In genomic region chr4:137479757-137480156, GRCm38 (mm10) we compare ENCODE assay signal across 11 mouse cellular contexts. TPM values are rescaled to one million over a fixed set of nuclear protein-coding genes. Genes with fewer than 3 reads are reported as not detected.
A peak's percentile ranks its signal among the peaks of the same experiment; 100 is the strongest.
DNase-seq lines count a peak whose midpoint lies in the region; ATAC-seq and TF ChIP-seq lines count a peak whose summit lies in the region.
"Had no signal": no experiment of that assay in that cellular context is flagged by ENCODE, and none has a peak within 500 bp of the region (broad histone marks: within the 10 kb centered on the region; RNA-seq: fewer than 3 reads in every experiment).

No protein-coding gene starts in this region.

- peak overlapping the region; percentile 80 for H3K27ac ChIP-seq in forebrain, embryonic 10.5 days
- no peak overlapping the region for H3K27ac ChIP-seq in forebrain, postnatal 0 days (ENCODE audit: low read depth, low read length)
- peak overlapping the region; percentile 73 for H3K27ac ChIP-seq in midbrain, embryonic 10.5 days (replicated peaks)
- H3K27ac ChIP-seq in midbrain, postnatal 0 days (ENCODE audit: low read depth, low read length) = no peak overlapping the region
- peak overlapping the region; percentile 95 for H3K27ac ChIP-seq in kidney, postnatal 0 days
- H3K27ac ChIP-seq in stomach, embryonic 15.5 days = peak overlapping the region; percentile 82; the same call in 1 of the 2 replicates
- H3K27ac ChIP-seq in left cerebral cortex, adult 2 months = no peak overlapping the region
- H3K27ac ChIP-seq: hindbrain, embryonic 15.5 days had no signal

- H3K4me2 ChIP-seq in forebrain, postnatal 0 days (ENCODE audit: low read depth) = no peak overlapping the region
- H3K4me2 ChIP-seq in midbrain, postnatal 0 days (ENCODE audit: low read depth, low read length, poor library complexity, severe bottlenecking) = no peak overlapping the region
- H3K4me2 ChIP-seq in kidney, postnatal 0 days (ENCODE audit: low read length) = peak overlapping the region; percentile 27
- peak overlapping the region; percentile 32; the same call in 1 of the 2 replicates for H3K4me2 ChIP-seq in stomach, embryonic 15.5 days
- H3K4me2 ChIP-seq: hindbrain, embryonic 15.5 days had no signal

- peak overlapping the region; percentile 22; the same call in 1 of the 2 replicates for H3K4me3 ChIP-seq in forebrain, embryonic 10.5 days
- no peak overlapping the region for H3K4me3 ChIP-seq in forebrain, postnatal 0 days (ENCODE audit: low read depth, low read length)
- H3K4me3 ChIP-seq in midbrain, embryonic 10.5 days = no peak overlapping the region
- no peak overlapping the region for H3K4me3 ChIP-seq in midbrain, postnatal 0 days (ENCODE audit: low read depth, low read length)
- no peak overlapping the region for H3K4me3 ChIP-seq in kidney, postnatal 0 days (replicated peaks; ENCODE audit: low read depth, low read length)
- H3K4me3 ChIP-seq in stomach, embryonic 15.5 days (replicated peaks) = no peak overlapping the region
- H3K4me3 ChIP-seq in left cerebral cortex, adult 2 months = no peak overlapping the region
- H3K4me3 ChIP-seq: hindbrain, embryonic 15.5 days had no signal

- H3K27me3 ChIP-seq in forebrain, embryonic 10.5 days (ENCODE audit: poor library complexity, severe bottlenecking) = no peaks in the 10 kb centered on the region
- H3K27me3 ChIP-seq in forebrain, postnatal 0 days (ENCODE audit: insufficient read depth, low read length) = no peaks in the 10 kb centered on the region
- peaks cover 12% of the 10 kb centered on the region; the same call in 1 of the 2 replicates for H3K27me3 ChIP-seq in midbrain, embryonic 10.5 days (ENCODE audit: low read depth, poor library complexity, severe bottlenecking)
- H3K27me3 ChIP-seq in midbrain, postnatal 0 days (ENCODE audit: insufficient read depth, low read length) = no peaks in the 10 kb centered on the region
- no peaks in the 10 kb centered on the region for H3K27me3 ChIP-seq in kidney, postnatal 0 days (ENCODE audit: insufficient read depth, low read length)
- H3K27me3 ChIP-seq in stomach, embryonic 15.5 days (replicated peaks) = no peaks in the 10 kb centered on the region

- H3K36me3 ChIP-seq in forebrain, embryonic 10.5 days (replicated peaks) = no peaks in the 10 kb centered on the region
- H3K36me3 ChIP-seq in forebrain, postnatal 0 days (ENCODE audit: insufficient read depth) = no peaks in the 10 kb centered on the region
- H3K36me3 ChIP-seq in midbrain, embryonic 10.5 days = no peaks in the 10 kb centered on the region
- H3K36me3 ChIP-seq in midbrain, postnatal 0 days (ENCODE audit: insufficient read depth, low read length) = no peaks in the 10 kb centered on the region
- no peaks in the 10 kb centered on the region for H3K36me3 ChIP-seq in kidney, postnatal 0 days (ENCODE audit: insufficient read depth, low read length)
- H3K36me3 ChIP-seq in stomach, embryonic 15.5 days = 0 out of 2 replicates have a peak, but pooled peaks cover 3% of the 10 kb centered on the region
- H3K36me3 ChIP-seq: hindbrain, embryonic 15.5 days had no signal

- H3K4me1 ChIP-seq in forebrain, embryonic 10.5 days = peaks cover 93% of the 10 kb centered on the region
- H3K4me1 ChIP-seq in forebrain, postnatal 0 days (ENCODE audit: insufficient read depth) = no peaks in the 10 kb centered on the region
- peaks cover 87% of the 10 kb centered on the region for H3K4me1 ChIP-seq in midbrain, embryonic 10.5 days
- no peaks in the 10 kb centered on the region for H3K4me1 ChIP-seq in midbrain, postnatal 0 days (ENCODE audit: insufficient read depth, low read length)
- H3K4me1 ChIP-seq in kidney, postnatal 0 days (replicated peaks; ENCODE audit: insufficient read depth, low read length) = peaks cover 71% of the 10 kb centered on the region
- peaks cover 85% of the 10 kb centered on the region for H3K4me1 ChIP-seq in stomach, embryonic 15.5 days

- 4% methylated on average over 6 of the region's 6 CpGs for WGBS in forebrain, embryonic 10.5 days
- 29% methylated on average over 6 of the region's 6 CpGs for WGBS in forebrain, postnatal 0 days
- 17% methylated on average over 6 of the region's 6 CpGs for WGBS in midbrain, embryonic 10.5 days
- whole genome bisulfite sequencing in midbrain, postnatal 0 days = 17% methylated on average over 6 of the region's 6 CpGs
- WGBS in kidney, postnatal 0 days = 8% methylated on average over 6 of the region's 6 CpGs
- WGBS in stomach, embryonic 15.5 days = 12% methylated on average over 6 of the region's 6 CpGs

- ATAC-seq in forebrain, postnatal 0 days = no peak
- no peak for ATAC-seq in midbrain, postnatal 0 days (ENCODE audit: low FRiP score)
- ATAC-seq in kidney, postnatal 0 days (replicated peaks; ENCODE audit: low FRiP score, low read depth) = peak; percentile 57
- peak; percentile 27 for ATAC-seq in stomach, embryonic 15.5 days (ENCODE audit: insufficient read depth, low FRiP score, low read depth)

- intact Hi-C loops in left cerebral cortex, adult 2 months (cut with DNase I) = no loop called here

- H3K9me3 ChIP-seq in forebrain, embryonic 10.5 days = no peaks in the 10 kb centered on the region
- H3K9me3 ChIP-seq in forebrain, postnatal 0 days (ENCODE audit: low read length) = no peaks in the 10 kb centered on the region
- no peaks in the 10 kb centered on the region for H3K9me3 ChIP-seq in midbrain, embryonic 10.5 days (replicated peaks)
- H3K9me3 ChIP-seq in midbrain, postnatal 0 days (ENCODE audit: low read length) = no peaks in the 10 kb centered on the region
- no peaks in the 10 kb centered on the region for H3K9me3 ChIP-seq in kidney, postnatal 0 days (replicated peaks; ENCODE audit: low read length)
- H3K9me3 ChIP-seq in stomach, embryonic 15.5 days = no peaks in the 10 kb centered on the region
- H3K9me3 ChIP-seq: hindbrain, embryonic 15.5 days had no signal

- no peak for TF ChIP-seq CTCF in forebrain, postnatal 0 days (IDR thresholded peaks at IDR 0.05; ENCODE audit: low read depth)
- TF ChIP-seq CTCF in midbrain, postnatal 0 days (IDR thresholded peaks at IDR 0.05) = no peak
- no peak for TF ChIP-seq CTCF in kidney, postnatal 0 days (IDR thresholded peaks at IDR 0.05; ENCODE audit: low read depth)
- TF ChIP-seq CTCF in left cerebral cortex, adult 2 months (IDR thresholded peaks at IDR 0.05) = no peak

- H3K9ac ChIP-seq in forebrain, postnatal 0 days = no peak overlapping the region
- no peak overlapping the region for H3K9ac ChIP-seq in midbrain, postnatal 0 days (replicated peaks; ENCODE audit: low read length, poor library complexity, severe bottlenecking)
- peak overlapping the region; percentile 3; the same call in 1 of the 2 replicates for H3K9ac ChIP-seq in kidney, postnatal 0 days (ENCODE audit: low read depth, low read length)
- no peak overlapping the region for H3K9ac ChIP-seq in stomach, embryonic 15.5 days
- H3K9ac ChIP-seq: hindbrain, embryonic 15.5 days had no signal

- DNase-seq in forebrain, embryonic 10.5 days (ENCODE audit: extremely low spot score, low spot score) = no peak
- DNase-seq in forebrain, postnatal 0 days = no peak
- no peak for DNase-seq in midbrain, embryonic 10.5 days (ENCODE audit: low spot score)
- no peak for DNase-seq in midbrain, postnatal 0 days (ENCODE audit: low spot score)
- DNase-seq in kidney, postnatal 0 days (ENCODE audit: low spot score) = peak; percentile 63
- DNase-seq in thymus, postnatal 10 days (ENCODE audit: low spot score in 2 of 2) = no peak
- no peak for DNase-seq in left cerebral cortex, adult 2 months (ENCODE audit: extremely low spot score in 1 of 2, low spot score in 2 of 2)
- DNase-seq: thymus, postnatal 4 days had no signal

RNA-seq across cellular contexts. Expression of gene Hspg2, which starts 11.2 kb away (rescaled TPM):
- 15.6 and 17.9 TPM in 2 replicates for polyA plus RNA-seq in forebrain, embryonic 10.5 days (2016; fragmentation: Nextera tagmentation; extraction: Ambion mirVana)
- 13.8 and 22.6 TPM in 2 replicates for total RNA-seq in forebrain, postnatal 0 days (2014; rRNA removed)
- 2.3 and 2.6 TPM in 2 replicates for polyA plus RNA-seq in forebrain, postnatal 0 days (2015; fragmentation: Nextera tagmentation; extraction: Ambion mirVana)
- 11.6 and 15.3 TPM in 2 replicates for polyA plus RNA-seq in midbrain, embryonic 10.5 days (2016; fragmentation: Nextera tagmentation; extraction: Ambion mirVana)
- total RNA-seq in midbrain, postnatal 0 days (2014; rRNA removed) = 26.1 and 30.5 TPM in 2 replicates
- polyA plus RNA-seq in midbrain, postnatal 0 days (2015; fragmentation: Nextera tagmentation; extraction: Ambion mirVana) = 1.4 and 2.2 TPM in 2 replicates
- polyA plus RNA-seq in kidney, postnatal 0 days (2015; fragmentation: Nextera tagmentation; extraction: Ambion mirVana) = 31.3 and 34.0 TPM in 2 replicates
- 28.5 and 28.9 TPM in 2 replicates for polyA plus RNA-seq in stomach, embryonic 15.5 days (2015; fragmentation: Nextera tagmentation; extraction: Ambion mirVana)
- 1 to 10 TPM; 5.5 to 6.5 TPM for total RNA-seq in left cerebral cortex, adult 2 months (2021)

RNA-seq across cellular contexts. Expression of gene 1700013G24Rik, which starts 26.7 kb away (rescaled TPM):
- polyA plus RNA-seq in forebrain, embryonic 10.5 days (2016; fragmentation: Nextera tagmentation; extraction: Ambion mirVana) = not detected in 2 replicates
- total RNA-seq in forebrain, postnatal 0 days (2014; rRNA removed) = not detected in 2 replicates
- polyA plus RNA-seq in forebrain, postnatal 0 days (2015; fragmentation: Nextera tagmentation; extraction: Ambion mirVana) = not detected in 2 replicates
- polyA plus RNA-seq in midbrain, embryonic 10.5 days (2016; fragmentation: Nextera tagmentation; extraction: Ambion mirVana) = not detected in 2 replicates
- not detected in 2 replicates for total RNA-seq in midbrain, postnatal 0 days (2014; rRNA removed)
- not detected in 2 replicates for polyA plus RNA-seq in midbrain, postnatal 0 days (2015; fragmentation: Nextera tagmentation; extraction: Ambion mirVana)
- not detected in 2 replicates for polyA plus RNA-seq in kidney, postnatal 0 days (2015; fragmentation: Nextera tagmentation; extraction: Ambion mirVana)
- not detected in 2 replicates for polyA plus RNA-seq in stomach, embryonic 15.5 days (2015; fragmentation: Nextera tagmentation; extraction: Ambion mirVana)
- not detected for total RNA-seq in left cerebral cortex, adult 2 months (2021)
- polyA plus RNA-seq: cortical plate, adult 2 months; hindbrain, embryonic 15.5 days had no signal

RNA-seq across cellular contexts. Expression of gene Cela3b, which starts 49.4 kb away (rescaled TPM):
- not detected in 2 replicates for polyA plus RNA-seq in forebrain, embryonic 10.5 days (2016; fragmentation: Nextera tagmentation; extraction: Ambion mirVana)
- not detected in 2 replicates for total RNA-seq in forebrain, postnatal 0 days (2014; rRNA removed)
- polyA plus RNA-seq in forebrain, postnatal 0 days (2015; fragmentation: Nextera tagmentation; extraction: Ambion mirVana) = not detected in 2 replicates
- not detected in 2 replicates for polyA plus RNA-seq in midbrain, embryonic 10.5 days (2016; fragmentation: Nextera tagmentation; extraction: Ambion mirVana)
- total RNA-seq in midbrain, postnatal 0 days (2014; rRNA removed) = not detected in 2 replicates
- not detected in 2 replicates for polyA plus RNA-seq in midbrain, postnatal 0 days (2015; fragmentation: Nextera tagmentation; extraction: Ambion mirVana)
- not detected in 2 replicates for polyA plus RNA-seq in kidney, postnatal 0 days (2015; fragmentation: Nextera tagmentation; extraction: Ambion mirVana)
- polyA plus RNA-seq in stomach, embryonic 15.5 days (2015; fragmentation: Nextera tagmentation; extraction: Ambion mirVana) = 232 and 273 TPM in 2 replicates
- total RNA-seq in left cerebral cortex, adult 2 months (2021) = not detected
- polyA plus RNA-seq: cortical plate, adult 2 months; hindbrain, embryonic 15.5 days had no signal

Comparison
In these comparisons a context has a peak if more than half of its experiments do, and no peak if none do; other contexts are left out.
1. H3K27ac ChIP-seq: peak in forebrain, embryonic 10.5 days (single experiment), midbrain, embryonic 10.5 days (single experiment), kidney, postnatal 0 days (single experiment) and stomach, embryonic 15.5 days (single experiment); none in forebrain, postnatal 0 days (single experiment), midbrain, postnatal 0 days (single experiment) and left cerebral cortex, adult 2 months (single experiment).
2. ATAC-seq: peak in kidney, postnatal 0 days (single experiment) and stomach, embryonic 15.5 days (single experiment); none in forebrain, postnatal 0 days (single experiment) and midbrain, postnatal 0 days (single experiment).
3. H3K4me2 ChIP-seq: peak in kidney, postnatal 0 days (single experiment) and stomach, embryonic 15.5 days (single experiment); none in forebrain, postnatal 0 days (single experiment) and midbrain, postnatal 0 days (single experiment).
4. RNA of gene Cela3b, which starts 49.4 kb away (polyA plus RNA-seq): 232 to 273 TPM in stomach, embryonic 15.5 days; not detected in forebrain, embryonic 10.5 days, not detected in forebrain, postnatal 0 days, not detected in midbrain, embryonic 10.5 days, not detected in midbrain, postnatal 0 days and not detected in kidney, postnatal 0 days; every median in the first group is over 100 times any median in the second.